Mouse (Mus musculus) heart, embryonic 13.5 days (tissue): Measurements from ENCODE around the gene Iqcg. TPM values are rescaled to one million over a fixed set of nuclear protein-coding genes. Genes with fewer than 3 reads are reported as not detected.
"Not testable (repeated sequence)": the region's sequence is repeated elsewhere in the genome, so short reads cannot be mapped to it uniquely, and the experiment has no call there.

Experiments
- ATAC-seq: fragments of 200-750 bp; cut with Nextera tagmentation; 2 replicates; pipeline ENCODE4 v1.8.0; 2017; ENCODE audit warnings: moderate TSS enrichment; ENCODE audit not compliant: insufficient number of reproducible peaks, low FRiP score, low TSS enrichment; ENCODE audit errors: extremely low read depth
- H3K27ac ChIP-seq: fragments of 300-500 bp; sonication (generic); replicated peaks from 2 replicates; pipeline ENCODE4 v1.5.1; 2015; ENCODE audit warnings: moderate library complexity, mild to moderate bottlenecking, inconsistent platforms
- H3K27me3 ChIP-seq: fragments of 300-500 bp; sonication (generic); replicated peaks from 2 replicates; pipeline ENCODE4 v1.6.1; 2015; ENCODE audit warnings: mild to moderate bottlenecking, inconsistent platforms
- H3K36me3 ChIP-seq: fragments of 300-500 bp; sonication (generic); 2 replicates; pipeline ENCODE4 v1.6.1; 2015; ENCODE audit warnings: mild to moderate bottlenecking, inconsistent platforms
- H3K4me1 ChIP-seq: fragments of 300-500 bp; sonication (generic); 2 replicates; pipeline ENCODE4 v1.6.1; 2015; ENCODE audit warnings: inconsistent platforms
- H3K4me2 ChIP-seq: fragments of 300-500 bp; sonication (generic); 2 replicates; pipeline ENCODE4 v1.6.1; 2015; ENCODE audit warnings: inconsistent platforms, mild to moderate bottlenecking, moderate library complexity
- H3K4me3 ChIP-seq: fragments of 300-500 bp; sonication (generic); 2 replicates; pipeline ENCODE4 v1.5.1; 2015; ENCODE audit warnings: moderate library complexity, mild to moderate bottlenecking, inconsistent platforms
- H3K9ac ChIP-seq: fragments of 300-500 bp; sonication (generic); 2 replicates; pipeline ENCODE4 v1.6.1; 2015; ENCODE audit warnings: inconsistent platforms, mild to moderate bottlenecking, moderate library complexity
- H3K9me3 ChIP-seq: fragments of 300-500 bp; sonication (generic); 2 replicates; pipeline ENCODE4 v1.6.1; 2016; ENCODE audit warnings: inconsistent platforms
- WGBS: fragments of 180-500 bp; shearing (Covaris S2); methylation state at CpG from one replicate; pipeline ENCODE4 v1.1.7; 2015; ENCODE audit warnings: mixed read lengths; 5-methylcytosine and 5-hydroxymethylcytosine counted together
- polyA plus RNA-seq: library from polyadenylated mRNA; unstranded; fragments of >200 nt; fragmentation: Nextera tagmentation; extraction: Ambion mirVana; gene quantifications from 2 replicates; pipeline ENCODE4 v1.2.1, GENCODE M21; 2015

The Iqcg gene
- polyA plus RNA-seq, 1 experiment from 2014 or later = 1.6 TPM

- Histone ChIP-seq H3K4me1 (peaks cover 42% of the 10 kb centered on the region), H3K9ac (peak overlapping the region; percentile 85), H3K9me3 (no peaks in the 10 kb centered on the region), H3K27me3 (no peaks in the 10 kb centered on the region), H3K36me3 (peaks cover 44% of the 10 kb centered on the region), H3K27ac (peak overlapping the region; percentile 90), H3K4me3 (peak overlapping the region; percentile 85), H3K4me2 (peak overlapping the region; percentile 92)
- no peak for ATAC-seq
- 11% methylated on average over 7 of the region's 7 CpGs for WGBS
These were observed 7.2 kb upstream of the Iqcg start for GRCm38 (mm10) chr16:33063267-33063666.

GRCm38 (mm10) chr16:33062682-33063131 lies 6.7 kb upstream of the Iqcg start:
- no peaks in the 10 kb centered on the region for H3K27me3 ChIP-seq
- under 1% methylated on average over 35 of the region's 35 CpGs for WGBS
- peaks cover 44% of the 10 kb centered on the region for H3K36me3 ChIP-seq
- H3K27ac ChIP-seq = peak overlapping the region; percentile 90
- peak overlapping the region; percentile 92 for H3K4me2 ChIP-seq
- ATAC-seq = peak; percentile 64
- H3K4me3 ChIP-seq = peak overlapping the region; percentile 85
- H3K4me1 ChIP-seq = peaks cover 47% of the 10 kb centered on the region
- H3K9ac ChIP-seq = peak overlapping the region; percentile 85
- H3K9me3 ChIP-seq = no peaks in the 10 kb centered on the region

- peak within 1 kb of the TSS; percentile 90 for H3K27ac ChIP-seq
- H3K4me2 ChIP-seq = peak within 1 kb of the TSS; percentile 92
- H3K36me3 ChIP-seq = peaks cover 43% of the 10 kb centered on the region
- peak within 1 kb of the TSS; percentile 85 for H3K9ac ChIP-seq
- H3K27me3 ChIP-seq = no peaks in the 10 kb centered on the region
- peak; percentile 92 for ATAC-seq
- peak within 1 kb of the TSS; percentile 85 for H3K4me3 ChIP-seq
- H3K9me3 ChIP-seq = no peaks in the 10 kb centered on the region
- H3K4me1 ChIP-seq = peaks cover 53% of the 10 kb centered on the region
- WGBS = under 1% methylated on average over 58 of the region's 64 CpGs
These were observed 6.1 kb upstream of the Iqcg start, which contains the start of gene Lmln for GRCm38 (mm10) chr16:33062024-33062681. Lmln (plus strand) TSS chr16:33062521.

- Histone ChIP-seq H3K36me3 (peaks cover 36% of the 10 kb centered on the region), H3K27ac (peak overlapping the region; percentile 90), H3K4me3 (peak overlapping the region; percentile 85), H3K9ac (peak overlapping the region; percentile 85), H3K4me1 (peaks cover 53% of the 10 kb centered on the region), H3K4me2 (peak overlapping the region; percentile 92), H3K9me3 (no peaks in the 10 kb centered on the region), H3K27me3 (no peaks in the 10 kb centered on the region)
- WGBS = 48% methylated on average over 11 of the region's 11 CpGs
- ATAC-seq = no peak
These were observed 5.4 kb upstream of the Iqcg start for GRCm38 (mm10) chr16:33061400-33061799.

- Histone ChIP-seq H3K4me1 (peaks cover 53% of the 10 kb centered on the region), H3K9me3 (no peaks in the 10 kb centered on the region), H3K4me2 (no peak overlapping the region), H3K36me3 (peaks cover 34% of the 10 kb centered on the region), H3K27ac (no peak overlapping the region), H3K9ac (no peak overlapping the region), H3K27me3 (no peaks in the 10 kb centered on the region), H3K4me3 (no peak overlapping the region)
- WGBS = 74% methylated on average over 2 of the region's 2 CpGs
- ATAC-seq = no peak
These were observed 4.9 kb upstream of the Iqcg start for GRCm38 (mm10) chr16:33060926-33061325.

GRCm38 (mm10) chr16:33059471-33059870 lies 3.5 kb upstream of the Iqcg start:
- Histone ChIP-seq H3K4me2 (no peak overlapping the region), H3K4me3 (no peak overlapping the region), H3K9ac (0 out of 2 replicates have a peak overlapping the region, but pooled peaks have one; percentile 70), H3K27me3 (no peaks in the 10 kb centered on the region), H3K27ac (no peak overlapping the region), H3K36me3 (peaks cover 34% of the 10 kb centered on the region), H3K9me3 (no peaks in the 10 kb centered on the region), H3K4me1 (peaks cover 57% of the 10 kb centered on the region)
- ATAC-seq = no peak
- WGBS = 92% methylated on average over 1 of the region's 1 CpGs

GRCm38 (mm10) chr16:33058656-33059055 lies 2.6 kb upstream of the Iqcg start:
- Histone ChIP-seq H3K4me2 (peak overlapping the region; percentile 86; the same call in 1 of the 2 replicates), H3K36me3 (peaks cover 34% of the 10 kb centered on the region), H3K4me1 (peaks cover 52% of the 10 kb centered on the region), H3K4me3 (0 out of 2 replicates have a peak overlapping the region, but pooled peaks have one; percentile 96), H3K9ac (peak overlapping the region; percentile 70; the same call in 1 of the 2 replicates)
- 85% methylated on average over 9 of the region's 9 CpGs for WGBS
- not testable (repeated sequence) for H3K27me3 ChIP-seq, ATAC-seq, H3K9me3 ChIP-seq, H3K27ac ChIP-seq

- peak overlapping the region; percentile 70 for H3K9ac ChIP-seq
- H3K4me2 ChIP-seq = peak overlapping the region; percentile 86
- H3K36me3 ChIP-seq = peaks cover 34% of the 10 kb centered on the region
- no peaks in the 10 kb centered on the region for H3K27me3 ChIP-seq
- H3K4me3 ChIP-seq = peak overlapping the region; percentile 96
- ATAC-seq = no peak
- peaks cover 46% of the 10 kb centered on the region for H3K4me1 ChIP-seq
- WGBS = 83% methylated on average over 16 of the region's 16 CpGs
- H3K9me3 ChIP-seq = no peaks in the 10 kb centered on the region
- H3K27ac ChIP-seq = no peak overlapping the region
These were observed 2.0 kb upstream of the Iqcg start for GRCm38 (mm10) chr16:33058033-33058432.

- H3K27ac ChIP-seq = peak overlapping the region; percentile 89
- H3K4me3 ChIP-seq = peak overlapping the region; percentile 96
- peak overlapping the region; percentile 99 for H3K9ac ChIP-seq
- under 1% methylated on average over 24 of the region's 24 CpGs for WGBS
- no peak for ATAC-seq
- H3K36me3 ChIP-seq = peaks cover 34% of the 10 kb centered on the region
- H3K27me3 ChIP-seq = no peaks in the 10 kb centered on the region
- peaks cover 40% of the 10 kb centered on the region for H3K4me1 ChIP-seq
- no peaks in the 10 kb centered on the region for H3K9me3 ChIP-seq
- peak overlapping the region; percentile 86 for H3K4me2 ChIP-seq
These were observed 768 bp upstream of the Iqcg start for GRCm38 (mm10) chr16:33056786-33057185.

- no peak for ATAC-seq
- Histone ChIP-seq H3K9ac (peak overlapping the region; percentile 99), H3K27me3 (no peaks in the 10 kb centered on the region), H3K4me2 (peak overlapping the region; percentile 86), H3K36me3 (peaks cover 29% of the 10 kb centered on the region), H3K27ac (no peak overlapping the region), H3K4me3 (peak overlapping the region; percentile 96), H3K4me1 (peaks cover 29% of the 10 kb centered on the region), H3K9me3 (no peaks in the 10 kb centered on the region)
- WGBS = 22% methylated on average over 10 of the region's 10 CpGs
These were observed 363 bp downstream of the Iqcg start for GRCm38 (mm10) chr16:33055655-33056054.

- not testable (repeated sequence) for H3K27ac ChIP-seq, H3K9me3 ChIP-seq, ATAC-seq, H3K4me2 ChIP-seq, H3K9ac ChIP-seq, H3K4me3 ChIP-seq, H3K27me3 ChIP-seq
- Histone ChIP-seq H3K36me3 (peaks cover 22% of the 10 kb centered on the region), H3K4me1 (peaks cover 27% of the 10 kb centered on the region)
- 67% methylated on average over 2 of the region's 2 CpGs for WGBS
These were observed 1.1 kb downstream of the Iqcg start for GRCm38 (mm10) chr16:33054927-33055326.

- Histone ChIP-seq H3K36me3 (peaks cover 4% of the 10 kb centered on the region), H3K4me2 (no peak overlapping the region), H3K4me3 (no peak overlapping the region), H3K27ac (no peak overlapping the region), H3K9me3 (no peaks in the 10 kb centered on the region), H3K27me3 (no peaks in the 10 kb centered on the region), H3K4me1 (peaks cover 14% of the 10 kb centered on the region), H3K9ac (no peak overlapping the region)
- WGBS = 62% methylated on average over 5 of the region's 5 CpGs
- no peak for ATAC-seq
These were observed 2.9 kb downstream of the Iqcg start for GRCm38 (mm10) chr16:33053141-33053540.
